Mouse (Mus musculus) bone marrow, adult 2 months (tissue): Measurements from ENCODE around the gene Ccdc120.

ENCODE experiments used
- CTCF ChIP-seq: fragments of 200-500 bp; IDR thresholded peaks from 2 replicates; pipeline ENCODE4 v1.5.1; 2011; ENCODE audit warnings: low read length, control low read depth; ENCODE audit not compliant: control insufficient read depth, insufficient read depth
- POLR2A ChIP-seq: fragments of 200-500 bp; IDR thresholded peaks from 2 replicates; pipeline ENCODE4 v1.6.1; 2011; ENCODE audit warnings: low read depth, mild to moderate bottlenecking, control low read depth, low read length, borderline replicate concordance; ENCODE audit not compliant: control insufficient read depth

- TF ChIP-seq POLR2A (no peak), CTCF (no peak)
Observed at GRCm38 (mm10) chrX:7740082-7740819, 10.5 kb downstream of the Ccdc120 start.
